In genomic region chr12:111272420-111272819, GRCm38 (mm10) we compare ENCODE assay signal across 8 mouse cellular contexts. TPM values are rescaled to one million over a fixed set of nuclear protein-coding genes. Genes with fewer than 3 reads are reported as not detected.
DNase-seq lines count a peak whose midpoint lies in the region; ATAC-seq and TF ChIP-seq lines count a peak whose summit lies in the region.

No protein-coding gene starts in this region.

- H3K4me3 ChIP-seq in hindbrain, embryonic 11.5 days (ENCODE audit: low read depth, low read length), result no peak overlapping the region
- no peak overlapping the region for H3K4me3 ChIP-seq in hindbrain, embryonic 16.5 days (ENCODE audit: low read length)
- H3K4me3 ChIP-seq in thymus, adult 2 months (ENCODE audit: control insufficient read depth, insufficient read depth, low read length), result no peak overlapping the region

- no peak overlapping the region for H3K27ac ChIP-seq in hindbrain, embryonic 11.5 days (ENCODE audit: low read depth, low read length)
- no peak overlapping the region for H3K27ac ChIP-seq in hindbrain, embryonic 16.5 days (ENCODE audit: low read depth, low read length)
- no peak overlapping the region for H3K27ac ChIP-seq in thymus, adult 2 months (ENCODE audit: control insufficient read depth, insufficient read depth, low read length)

- ATAC-seq in hindbrain, embryonic 11.5 days (ENCODE audit: low FRiP score), result no peak
- ATAC-seq in hindbrain, embryonic 16.5 days, result no peak

- H3K9ac ChIP-seq in hindbrain, embryonic 11.5 days (ENCODE audit: low read depth, low read length), result no peak overlapping the region
- H3K9ac ChIP-seq in hindbrain, embryonic 16.5 days (ENCODE audit: low read depth, low read length), result no peak overlapping the region

- WGBS in hindbrain, embryonic 11.5 days, result 17% methylated on average over 12 of the region's 12 CpGs
- 19% methylated on average over 12 of the region's 12 CpGs for WGBS in hindbrain, embryonic 16.5 days
- WGBS in thymus, adult 2 months, result 24% methylated on average over 12 of the region's 12 CpGs

- peaks cover 15% of the 10 kb centered on the region for H3K4me1 ChIP-seq in hindbrain, embryonic 11.5 days (replicated peaks; ENCODE audit: control insufficient read depth, insufficient read depth, low read length)
- H3K4me1 ChIP-seq in hindbrain, embryonic 16.5 days (ENCODE audit: control insufficient read depth, insufficient read depth, low read depth, low read length), result peaks cover 19% of the 10 kb centered on the region
- H3K4me1 ChIP-seq in thymus, adult 2 months (replicated peaks; ENCODE audit: control insufficient read depth, insufficient read depth, low read length), result peaks cover 6% of the 10 kb centered on the region; the same call in 1 of the 2 replicates

- TF ChIP-seq POLR2A in thymus, adult 2 months (IDR thresholded peaks at IDR 0.05; ENCODE audit: control insufficient read depth, extremely low read depth, insufficient read depth, low read length, poor library complexity), result no peak

- peak; percentile 88 for TF ChIP-seq CTCF in thymus, adult 2 months (IDR thresholded peaks at IDR 0.05; ENCODE audit: borderline replicate concordance, control insufficient read depth, extremely low read depth, insufficient read depth, low read length, poor library complexity)

- DNase-seq in hindbrain, embryonic 11.5 days (ENCODE audit: low spot score), result peak; percentile 89
- DNase-seq in adrenal gland, adult 8-10 months, result peak; percentile 41
- peak; percentile 55 for DNase-seq in embryo, embryonic 11.5 days (ENCODE audit: low read depth, low spot score)
- peak; percentile 44 for DNase-seq in hindlimb bud, embryonic 11.5 days (ENCODE audit: extremely low spot score, low read depth, low spot score)
- peak; percentile 63 for DNase-seq in left cerebral cortex, adult 11 months (ENCODE audit: low spot score)
- DNase-seq in naive thymus-derived CD4-positive, alpha-beta T cell, adult 2 months (ENCODE audit: low read depth), result peak; percentile 72
- peak; percentile 61 for DNase-seq in thymus, adult 2 months

- H3K27me3 ChIP-seq in hindbrain, embryonic 11.5 days (ENCODE audit: control insufficient read depth, insufficient read depth, low read length), result peaks cover 77% of the 10 kb centered on the region
- peaks cover 68% of the 10 kb centered on the region for H3K27me3 ChIP-seq in hindbrain, embryonic 16.5 days (replicated peaks; ENCODE audit: control insufficient read depth, insufficient read depth, low read length)
- H3K27me3 ChIP-seq in thymus, adult 2 months (ENCODE audit: control insufficient read depth, insufficient read depth, low read length), result peaks cover 20% of the 10 kb centered on the region

- H3K36me3 ChIP-seq in hindbrain, embryonic 11.5 days (ENCODE audit: control insufficient read depth, insufficient read depth, low read length), result no peaks in the 10 kb centered on the region
- no peaks in the 10 kb centered on the region for H3K36me3 ChIP-seq in hindbrain, embryonic 16.5 days (ENCODE audit: control insufficient read depth, insufficient read depth, low read length)
- H3K36me3 ChIP-seq in thymus, adult 2 months (ENCODE audit: control insufficient read depth, insufficient read depth, low read length), result no peaks in the 10 kb centered on the region

- no peak overlapping the region for H3K4me2 ChIP-seq in hindbrain, embryonic 11.5 days (replicated peaks; ENCODE audit: low read depth, low read length)
- H3K4me2 ChIP-seq in hindbrain, embryonic 16.5 days (ENCODE audit: low read length), result no peak overlapping the region

- no peaks in the 10 kb centered on the region for H3K9me3 ChIP-seq in hindbrain, embryonic 11.5 days (ENCODE audit: control insufficient read depth, low read length)
- no peaks in the 10 kb centered on the region for H3K9me3 ChIP-seq in hindbrain, embryonic 16.5 days (ENCODE audit: control insufficient read depth, low read length)

RNA-seq across cellular contexts. Expression of gene Amn, which starts 1.5 kb away (rescaled TPM):
- 0.76 TPM in 1 of 2 replicates, not detected in the other for polyA plus RNA-seq in hindbrain, embryonic 11.5 days (2014; fragmentation: Nextera tagmentation; extraction: Ambion mirVana)
- polyA plus RNA-seq in hindbrain, embryonic 16.5 days (2015; fragmentation: Nextera tagmentation; extraction: Ambion mirVana), result 39.0 and 59.0 TPM in 2 replicates
- under 1 TPM in 1 of 4 experiments, not detected in 3; 0.32 TPM for total RNA-seq in adrenal gland, adult 8-10 months (2022)
- 7.0 and 8.8 TPM in 2 replicates for polyA plus RNA-seq in thymus, adult 2 months (2012; rRNA removed)
